Mouse (Mus musculus): ENCODE data around the gene Znfx1.

The Znfx1 gene

DNA sequence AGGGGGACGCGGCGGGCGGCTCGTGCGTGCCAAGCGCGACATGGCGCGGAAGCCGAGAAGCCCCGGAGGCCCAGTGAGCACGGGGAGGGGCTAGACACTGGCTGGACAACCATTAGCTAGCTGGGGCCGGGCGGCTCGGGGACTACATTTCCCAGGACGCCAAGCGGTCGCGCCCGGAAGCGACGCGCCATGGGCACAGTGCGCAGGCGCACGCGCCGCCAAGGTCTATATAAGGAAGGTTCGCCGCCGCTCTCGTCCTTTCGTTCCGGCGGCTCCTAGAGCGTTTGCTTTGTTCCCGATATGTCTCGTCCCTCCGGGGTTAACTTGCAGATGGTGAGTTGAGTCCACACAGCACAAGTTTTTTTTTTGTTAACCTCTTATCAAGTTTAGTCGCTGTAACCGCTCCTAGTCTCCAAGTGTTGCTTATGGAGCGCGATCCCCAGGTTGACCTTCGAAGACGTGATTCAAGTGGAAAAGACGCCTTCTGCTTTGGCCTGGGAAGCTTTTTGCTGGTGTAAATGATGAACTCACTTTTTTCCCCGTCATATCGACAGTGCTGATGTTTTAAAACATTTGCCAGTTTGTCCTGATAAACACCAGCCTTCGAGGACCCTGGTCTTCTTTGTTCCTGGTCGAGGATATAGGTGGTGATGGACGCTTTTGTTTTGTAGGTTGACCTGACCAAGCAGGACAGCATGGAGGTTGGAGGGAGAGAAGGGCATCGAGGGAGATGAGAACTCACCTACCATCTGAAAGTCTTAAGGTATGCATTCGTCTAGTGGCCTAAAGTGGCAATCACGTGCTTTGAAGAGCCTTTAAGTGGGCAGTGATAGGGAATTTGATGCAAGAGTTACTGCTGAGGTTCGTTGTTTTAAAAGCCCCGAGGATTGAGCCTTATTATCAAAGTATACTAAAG is at the start of gene Znfx1:
Gene Znfx1 (minus strand): TSS at position 51 of the 916 bp plus-strand sequence.
- peak; percentile 94 to 98 for DNase-seq

- DNase-seq, result no peak
These were observed 49.4 kb upstream of the Znfx1 start for GRCm38 (mm10) chr2:167112259-167112658.

- DNase-seq, result no peak
These were observed 46.7 kb upstream of the Znfx1 start for GRCm38 (mm10) chr2:167109506-167109905.

GRCm38 (mm10) chr2:167103546-167103945 is 40.7 kb upstream of the Znfx1 start:
- DNase-seq, result peak; percentile 32 to 33

DNA sequence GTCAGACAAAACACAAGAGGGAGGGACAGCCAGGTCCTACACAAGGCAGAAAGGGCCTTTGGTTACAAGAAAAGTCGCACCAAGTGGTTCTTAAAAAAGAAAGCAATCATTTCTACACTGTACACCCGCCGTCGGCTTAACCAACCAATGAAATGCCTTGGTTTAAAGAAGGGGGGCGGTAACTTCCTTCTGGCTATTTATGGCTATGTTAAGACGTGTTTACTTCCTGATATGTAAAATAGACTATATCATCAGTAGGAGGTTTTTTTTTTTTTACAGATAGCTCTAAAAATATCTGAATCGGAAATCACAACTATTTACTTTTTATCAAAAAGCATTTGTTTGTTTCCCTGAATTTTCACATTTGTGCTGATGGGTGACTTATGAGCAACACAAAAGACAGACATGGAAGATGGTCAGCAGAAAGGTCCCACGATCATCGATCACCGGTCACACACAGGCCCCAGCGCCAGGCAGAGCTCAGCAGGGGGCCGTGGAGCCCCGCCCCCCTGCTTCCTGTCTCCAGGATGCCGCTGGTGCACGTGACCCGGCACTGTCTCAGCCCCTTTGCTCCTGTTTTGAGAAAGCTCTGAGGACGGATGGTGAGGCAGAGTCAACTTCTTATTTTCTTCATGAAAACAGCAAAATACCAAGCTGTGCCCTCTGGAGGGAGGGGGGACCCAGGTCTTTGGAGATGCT is 39.1 kb upstream of the Znfx1 start:
- DNase-seq, result no peak

GRCm38 (mm10) chr2:167094688-167095087 is 31.9 kb upstream of the Znfx1 start:
- DNase-seq, result peak; percentile 62 to 64

DNA sequence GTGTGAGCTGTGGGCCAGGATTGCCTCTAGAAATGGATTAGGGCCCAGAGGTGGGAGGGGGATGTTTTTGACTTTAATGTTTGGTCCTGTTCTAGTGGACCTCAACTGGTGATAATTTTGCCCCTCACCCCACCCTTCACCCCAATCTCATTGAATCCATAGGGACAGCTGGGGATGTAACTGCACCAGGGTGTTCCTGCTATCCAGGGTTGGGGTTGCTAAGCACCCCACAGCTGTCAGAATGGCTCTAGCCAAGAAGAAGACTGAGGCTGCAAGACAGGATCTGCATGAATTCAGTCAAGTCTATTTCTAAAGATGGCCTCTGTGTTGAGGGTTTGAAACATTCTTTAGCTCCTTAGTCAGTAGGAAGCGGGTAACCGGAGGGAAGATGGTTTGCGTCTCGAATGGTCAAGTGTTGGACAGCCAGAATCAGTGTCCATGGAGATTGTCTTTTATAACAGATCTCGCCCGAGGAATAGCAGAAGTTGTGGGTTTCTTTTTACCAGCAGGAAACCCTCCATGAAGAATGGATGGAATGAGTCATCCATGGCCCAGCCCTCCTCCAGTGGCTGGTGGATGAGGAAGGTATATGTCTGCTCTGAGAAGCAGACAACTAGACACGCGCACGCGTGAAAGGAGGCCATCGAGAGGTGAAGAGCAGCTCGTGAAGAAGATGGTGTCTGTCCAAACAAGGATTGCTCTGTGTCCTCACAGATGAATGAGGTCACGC is 30.5 kb upstream of the Znfx1 start:
- DNase-seq, result no peak

DNA sequence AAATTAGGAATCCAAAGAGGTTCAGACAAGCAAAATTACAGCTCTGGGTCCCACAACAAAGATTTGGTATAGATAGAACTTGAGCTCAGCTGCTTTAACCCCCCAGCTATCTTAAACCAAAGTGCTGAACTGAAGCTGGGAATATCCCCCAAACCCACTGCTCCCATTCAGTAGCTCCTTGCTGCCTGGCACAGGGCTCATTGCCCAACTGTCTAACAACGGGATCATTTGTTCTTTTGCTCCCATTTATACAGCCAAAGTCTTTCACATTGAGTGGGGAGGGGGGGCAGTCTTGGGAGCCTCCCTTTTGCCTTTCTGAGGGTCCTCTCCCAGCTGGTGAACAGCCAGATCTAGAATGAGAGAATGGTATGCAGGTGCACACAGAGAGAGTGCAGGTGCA is 27.5 kb upstream of the Znfx1 start:
- no peak for DNase-seq

GRCm38 (mm10) chr2:167086836-167087235 is 24.0 kb upstream of the Znfx1 start:
- no peak for DNase-seq

- DNase-seq, result no peak
These were observed 23.3 kb upstream of the Znfx1 start for GRCm38 (mm10) chr2:167086092-167086491.

DNA sequence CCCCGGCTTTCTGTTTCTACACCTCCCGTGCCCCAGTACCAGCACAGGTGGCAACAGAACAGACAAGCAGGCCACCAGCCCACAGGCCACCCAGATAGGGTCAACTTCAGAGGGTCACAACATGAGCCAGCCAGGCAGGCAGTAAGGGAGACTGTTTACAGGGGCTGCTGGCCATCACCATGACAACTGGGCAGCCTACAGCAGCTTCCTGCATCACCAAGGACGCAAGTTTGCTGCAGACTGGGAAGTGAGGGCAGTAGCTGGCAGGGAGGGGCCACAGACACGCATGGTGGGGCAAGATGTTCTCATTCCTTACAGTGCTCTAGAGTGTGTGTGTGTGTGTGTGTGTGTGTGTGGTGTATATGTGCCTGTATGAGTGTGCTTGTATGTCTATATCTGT is 18.8 kb upstream of the Znfx1 start:
- DNase-seq, result no peak

DNA sequence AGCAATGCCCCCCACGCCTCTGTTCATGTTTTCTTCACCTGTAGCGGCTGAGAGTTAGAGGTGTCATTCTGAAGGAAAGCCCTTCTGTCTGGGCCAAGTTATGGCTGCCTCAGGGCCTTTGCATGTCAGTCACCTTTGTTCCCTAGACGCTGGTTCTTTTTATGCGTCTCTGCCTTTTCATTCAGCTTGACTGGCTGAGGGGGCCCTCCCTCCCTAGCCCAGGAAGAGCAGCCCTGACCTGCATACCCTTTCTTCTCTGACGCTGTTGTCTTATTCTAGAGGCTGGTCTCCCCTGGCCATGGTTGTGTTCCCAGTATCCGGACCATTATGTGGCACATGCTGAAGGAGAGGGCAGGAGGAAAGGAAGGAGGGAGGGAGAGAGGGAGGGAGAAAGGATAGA is 18.3 kb upstream of the Znfx1 start:
- DNase-seq, result no peak

GRCm38 (mm10) chr2:167080387-167080786 is 17.6 kb upstream of the Znfx1 start:
- DNase-seq, result no peak

DNA sequence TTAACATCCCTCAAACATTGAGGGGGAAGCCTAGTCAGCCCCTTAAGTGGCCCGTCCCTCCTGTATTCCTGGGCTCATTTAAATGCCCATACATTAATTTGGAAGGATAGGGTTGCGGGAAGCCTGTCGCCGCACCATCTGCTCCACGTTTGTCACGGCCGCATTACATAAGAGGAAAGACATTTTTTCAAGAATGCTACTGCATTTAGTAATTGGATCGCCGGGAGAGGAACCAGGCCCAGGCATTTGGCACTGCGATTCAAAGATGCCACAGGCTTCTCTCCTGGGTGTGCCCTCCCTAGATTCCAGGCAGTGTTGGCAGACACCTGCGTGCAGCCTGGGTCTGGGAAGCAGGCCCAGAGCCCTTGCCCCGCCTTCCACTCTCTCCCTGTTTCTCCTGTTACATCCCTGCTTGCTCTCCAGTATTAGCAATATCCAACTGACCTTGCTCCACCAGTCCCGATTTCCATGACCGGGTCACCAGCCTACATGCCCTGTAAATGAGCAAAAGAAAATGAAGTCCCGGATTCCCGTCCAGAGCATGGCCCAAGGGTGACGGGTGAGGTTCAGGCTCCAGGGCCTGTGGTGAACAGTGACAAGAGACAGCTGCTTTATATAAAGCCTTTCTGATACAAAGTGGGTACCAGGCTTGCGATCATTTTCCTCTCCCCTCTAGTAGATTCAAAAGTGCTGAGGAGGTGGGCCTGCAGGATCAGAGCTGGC is 16.9 kb upstream of the Znfx1 start:
- DNase-seq, result peak; percentile 87 to 95

DNA sequence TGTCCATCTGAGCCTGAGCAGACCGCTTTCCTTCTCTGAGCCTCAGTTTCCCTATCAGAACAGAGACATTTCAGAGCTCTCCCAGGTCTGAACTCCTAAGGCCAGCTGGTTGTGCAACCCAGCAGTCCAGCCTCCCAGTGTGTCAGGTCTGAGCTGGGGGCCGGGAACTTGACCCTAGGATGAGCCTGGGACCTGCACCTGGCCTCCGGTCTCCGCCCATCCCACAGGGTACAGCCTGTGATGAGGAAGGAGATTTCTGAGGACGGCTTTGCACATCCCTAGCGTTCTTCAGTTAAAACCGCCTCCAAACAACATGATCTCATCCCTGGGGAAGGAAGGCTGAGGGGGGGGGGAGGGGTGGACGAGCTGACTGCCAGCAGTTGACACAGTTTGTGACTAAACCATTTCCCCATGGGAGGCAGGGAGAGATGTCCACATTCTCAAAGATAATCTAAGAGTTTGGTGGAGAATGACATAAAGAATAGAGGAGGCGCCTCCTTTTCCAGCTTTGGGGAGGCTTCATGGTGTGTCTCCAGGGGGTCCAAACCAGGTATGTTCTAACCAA is 16.2 kb upstream of the Znfx1 start:
- peak in 1 of 2 experiments; percentile 41 for DNase-seq

DNA sequence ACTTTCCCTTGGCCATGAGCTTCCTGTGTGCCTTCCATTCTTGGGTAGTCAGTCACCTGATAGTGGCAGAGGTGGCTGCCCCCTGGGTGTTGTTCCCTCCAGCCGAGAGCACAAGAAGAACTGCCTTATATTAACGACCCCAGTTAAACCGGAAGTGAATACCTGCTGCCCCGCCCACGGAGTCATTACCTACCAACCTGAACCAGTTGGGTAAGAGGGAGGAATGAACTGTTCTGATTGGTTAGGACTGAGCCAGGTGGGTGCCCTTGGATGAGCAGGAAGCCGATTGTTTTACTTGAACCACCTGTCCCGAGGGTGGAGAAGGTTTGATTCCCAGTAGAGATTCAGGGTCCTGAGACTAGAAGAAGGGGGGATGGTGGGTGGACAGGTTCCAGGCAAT is 15.7 kb upstream of the Znfx1 start:
- DNase-seq, result no peak

- DNase-seq, result no peak
These were observed 14.6 kb upstream of the Znfx1 start for GRCm38 (mm10) chr2:167077199-167077962.

DNA sequence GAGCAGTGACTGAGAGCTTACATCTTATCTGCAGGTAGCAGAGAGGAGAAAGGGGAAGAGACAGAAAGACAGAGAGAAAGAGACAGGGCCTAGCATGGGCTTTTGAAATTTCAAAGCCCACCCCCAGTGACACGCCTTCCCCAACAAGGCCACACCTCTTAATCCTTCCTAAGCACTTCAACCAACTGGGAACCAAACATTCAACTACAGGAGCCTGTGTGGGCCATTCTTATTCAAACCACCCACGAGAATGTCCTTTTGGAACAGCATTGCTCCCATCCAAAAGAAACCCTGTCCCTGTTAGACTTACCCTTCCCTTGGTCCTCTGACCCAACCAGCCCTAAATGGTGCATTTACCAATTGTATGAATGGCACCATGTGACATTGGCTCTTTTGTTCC is 13.9 kb upstream of the Znfx1 start:
- DNase-seq, result no peak

DNA sequence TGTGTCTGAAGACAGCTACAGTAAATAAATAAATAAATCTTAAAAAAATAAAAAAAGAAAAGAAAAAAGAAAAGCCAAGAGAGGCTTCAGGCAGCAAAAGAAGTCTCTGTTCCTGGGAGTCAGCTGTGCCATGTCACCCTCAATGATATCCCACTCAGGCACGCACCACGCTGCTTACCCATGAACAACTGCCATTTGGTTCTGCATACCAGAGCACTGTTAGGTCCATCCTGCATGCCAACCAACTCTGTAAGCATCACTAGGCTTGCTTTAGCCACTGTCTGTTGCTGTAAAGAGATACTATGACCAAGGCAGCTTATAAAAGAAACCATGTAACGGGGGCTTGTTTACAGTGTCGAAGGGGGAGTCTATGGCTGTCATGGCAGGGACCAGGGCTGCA is 13.5 kb upstream of the Znfx1 start:
- DNase-seq, result no peak

DNA sequence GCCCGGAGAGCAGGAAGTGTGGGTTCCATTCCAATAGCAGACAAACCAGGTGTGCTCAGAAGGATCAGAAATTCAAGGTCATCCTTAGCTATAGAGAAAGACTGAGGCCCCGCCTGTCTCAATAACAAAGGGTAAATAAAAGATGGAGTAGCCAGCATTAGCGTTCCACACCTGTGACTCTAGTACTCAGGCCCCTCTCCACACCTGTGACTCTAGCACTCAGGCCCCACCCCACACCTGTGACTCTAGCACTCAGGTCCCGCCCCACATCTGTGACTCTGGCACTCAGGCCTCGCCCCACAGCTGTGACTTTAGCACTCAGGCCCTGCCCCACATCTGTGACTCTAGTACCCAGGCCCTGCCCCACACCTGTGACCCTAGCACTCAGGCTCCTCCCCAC is 11.8 kb upstream of the Znfx1 start:
- DNase-seq, result no peak
